Mouse (Mus musculus) liver, embryonic 15.5 days (tissue): ENCODE data around the gene Mettl13. TPM values are rescaled to one million over a fixed set of nuclear protein-coding genes. Genes with fewer than 3 reads are reported as not detected.

Source experiments
- ATAC-seq: fragments of 200-750 bp; cut with Nextera tagmentation; 2 replicates; pipeline ENCODE4 v1.8.0; 2017; ENCODE audit warnings: moderate number of reproducible peaks, mild to moderate bottlenecking, moderate library complexity; ENCODE audit not compliant: insufficient read depth
- H3K27ac ChIP-seq: fragments of 300-500 bp; sonication (generic); replicated peaks from 2 replicates; pipeline ENCODE4 v1.5.1; 2015; ENCODE audit warnings: mild to moderate bottlenecking, inconsistent platforms
- H3K27me3 ChIP-seq: fragments of 300-500 bp; sonication (generic); 2 replicates; pipeline ENCODE4 v1.6.1; 2015; ENCODE audit warnings: mild to moderate bottlenecking, inconsistent platforms
- H3K36me3 ChIP-seq: fragments of 300-500 bp; sonication (generic); replicated peaks from 2 replicates; pipeline ENCODE4 v1.6.1; 2015; ENCODE audit warnings: moderate library complexity, mild to moderate bottlenecking, inconsistent platforms
- H3K4me1 ChIP-seq: fragments of 300-500 bp; sonication (generic); replicated peaks from 2 replicates; pipeline ENCODE4 v1.6.1; 2015; ENCODE audit warnings: inconsistent platforms
- H3K4me2 ChIP-seq: fragments of 300-500 bp; sonication (generic); 2 replicates; pipeline ENCODE4 v1.6.1; 2015; ENCODE audit warnings: moderate library complexity, mild to moderate bottlenecking, inconsistent platforms
- H3K4me3 ChIP-seq: fragments of 300-500 bp; sonication (generic); replicated peaks from 2 replicates; pipeline ENCODE4 v1.5.1; 2015; ENCODE audit warnings: mild to moderate bottlenecking, inconsistent platforms
- H3K9ac ChIP-seq: fragments of 300-500 bp; sonication (generic); 2 replicates; pipeline ENCODE4 v1.6.1; 2015; ENCODE audit warnings: moderate library complexity, mild to moderate bottlenecking, inconsistent platforms
- H3K9me3 ChIP-seq: fragments of 300-500 bp; sonication (generic); replicated peaks from 2 replicates; pipeline ENCODE4 v1.6.1; 2016; ENCODE audit warnings: inconsistent platforms
- WGBS: fragments of 180-500 bp; shearing (Covaris S2); methylation state at CpG from one replicate; pipeline ENCODE4 v1.1.7; 2015; ENCODE audit warnings: mixed read lengths; ENCODE audit not compliant: insufficient replicate concordance; 5-methylcytosine and 5-hydroxymethylcytosine counted together
- polyA plus RNA-seq: library from polyadenylated mRNA; unstranded; fragments of >200 nt; fragmentation: Nextera tagmentation; extraction: Ambion mirVana; gene quantifications from 2 replicates; pipeline ENCODE4 v1.2.1, GENCODE M21; 2015

The Mettl13 gene
- polyA plus RNA-seq = 8.5 and 9.1 TPM in 2 replicates

DNA sequence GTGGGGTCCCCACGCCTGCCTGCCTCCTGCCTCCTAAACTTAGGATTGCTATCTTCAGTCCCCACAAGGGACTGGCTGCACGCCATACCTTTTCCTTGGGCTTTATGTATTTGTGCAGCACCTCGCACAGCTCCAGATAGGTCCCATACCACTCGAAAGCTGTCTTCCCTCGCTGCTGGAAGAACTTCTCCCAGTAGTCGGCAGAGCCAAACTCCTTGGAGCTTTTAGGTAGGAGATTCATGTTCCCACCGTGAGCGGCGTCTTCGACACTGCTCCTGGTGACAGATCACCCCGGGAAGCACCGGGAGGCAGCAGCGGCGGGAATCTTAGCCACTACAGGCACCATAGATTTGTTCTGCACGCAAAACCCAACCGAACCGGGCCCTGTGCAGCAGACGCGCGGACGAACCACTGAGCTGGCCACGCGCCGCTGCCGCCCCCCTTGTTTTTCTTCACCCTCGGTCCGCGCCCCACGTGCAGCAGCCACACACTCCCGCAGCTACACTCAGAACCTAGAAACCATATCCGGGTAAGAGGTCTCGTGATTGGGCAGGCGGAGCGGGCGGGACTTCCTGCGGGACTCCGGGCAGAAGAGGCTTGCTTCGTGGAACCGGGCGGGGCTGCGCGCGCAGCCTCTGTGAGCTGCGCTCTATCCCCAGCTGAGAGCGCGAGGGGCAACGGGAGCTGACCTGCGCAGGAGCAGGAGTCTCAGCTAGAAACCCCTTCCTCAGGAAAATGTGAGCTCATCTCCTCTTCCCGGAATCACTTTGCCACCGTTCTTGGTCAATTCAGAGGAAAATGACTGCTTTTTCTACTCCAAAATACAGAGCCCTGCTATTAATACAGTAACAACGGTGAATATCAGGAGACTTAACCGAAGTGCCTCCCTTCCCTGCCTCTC is at the start of gene Mettl13:
Gene Mettl13 (minus strand): TSS at position 536 of the 901 bp plus-strand sequence.
- Histone ChIP-seq H3K36me3 (peaks cover 30% of the 10 kb centered on the region), H3K9ac (peak within 1 kb of the TSS; percentile 68), H3K4me1 (peaks cover 31% of the 10 kb centered on the region), H3K27me3 (no peaks in the 10 kb centered on the region), H3K9me3 (no peaks in the 10 kb centered on the region), H3K4me2 (peak within 1 kb of the TSS; percentile 99), H3K27ac (peak within 1 kb of the TSS; percentile 66), H3K4me3 (peak within 1 kb of the TSS; percentile 78)
- peak; percentile 96 for ATAC-seq
- under 1% methylated on average over 52 of the region's 52 CpGs for WGBS

DNA sequence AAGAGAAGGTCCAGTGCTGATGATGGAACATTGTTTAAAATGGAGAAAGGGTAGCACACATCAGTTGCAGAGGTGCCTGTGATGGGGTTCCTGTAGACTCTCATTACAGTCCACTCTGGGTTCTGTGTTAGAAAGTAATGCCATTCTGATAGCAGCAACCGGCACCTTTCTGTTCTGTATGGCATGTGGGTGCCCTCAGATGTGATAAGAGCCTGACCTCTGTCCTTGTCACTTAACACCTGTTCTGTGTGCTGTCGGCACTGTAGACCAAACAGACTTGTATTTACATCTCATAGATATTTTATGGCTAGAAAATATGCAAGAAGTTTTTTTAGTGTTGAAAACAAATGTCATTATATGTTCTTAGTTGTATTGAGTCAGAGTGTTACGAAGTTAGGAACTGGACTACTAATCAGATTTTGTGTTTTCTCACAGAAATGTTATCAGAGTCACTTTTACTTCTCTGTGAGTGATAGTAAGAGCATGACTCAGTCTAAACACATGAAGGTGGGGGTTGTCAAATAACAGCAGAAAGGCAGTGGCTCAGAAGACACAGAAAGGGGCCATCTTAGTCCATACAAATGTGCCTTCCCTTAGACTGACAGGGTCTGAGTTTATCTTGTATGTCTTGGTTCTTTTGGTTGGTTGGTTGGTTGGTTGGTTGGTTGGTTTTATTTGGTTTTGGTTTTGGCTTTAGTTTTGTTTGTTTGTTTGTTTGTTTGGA is 49.2 kb upstream of the Mettl13 start:
- Histone ChIP-seq H3K4me1 (no peaks in the 10 kb centered on the region), H3K4me3 (no peak overlapping the region), H3K9ac (no peak overlapping the region), H3K9me3 (no peaks in the 10 kb centered on the region), H3K27ac (no peak overlapping the region), H3K27me3 (no peaks in the 10 kb centered on the region), H3K36me3 (peaks cover 10% of the 10 kb centered on the region; the same call in 1 of the 2 replicates), H3K4me2 (no peak overlapping the region)
- 32% methylated on average over 3 of the region's 3 CpGs for WGBS
- no peak for ATAC-seq

DNA sequence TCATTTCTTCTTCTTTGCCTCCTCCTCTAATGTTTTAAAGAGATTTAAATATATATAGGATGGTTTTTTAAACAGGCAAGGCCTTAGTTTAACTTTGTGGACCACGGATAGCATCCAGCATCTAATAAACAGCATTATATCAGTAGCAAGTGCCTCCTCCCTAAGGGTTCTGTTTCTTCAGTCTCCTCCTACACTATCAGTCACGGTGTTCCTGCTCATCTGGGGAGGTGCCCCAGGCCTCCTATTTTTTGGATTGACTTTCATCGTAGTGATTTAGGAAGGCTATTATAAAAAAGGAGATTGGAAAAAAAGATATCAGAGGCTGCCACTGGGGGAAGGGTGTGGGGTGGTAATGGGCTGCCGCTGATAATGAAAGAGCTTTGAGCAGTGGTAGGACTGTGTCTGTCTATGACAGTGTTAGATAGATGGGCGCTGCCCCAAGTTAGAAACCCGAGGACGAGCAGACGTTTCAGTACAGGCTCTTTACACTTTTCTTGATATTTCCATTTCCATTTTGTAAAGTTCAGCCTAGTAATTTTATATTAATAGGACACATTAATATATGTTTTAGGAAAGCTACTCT is 42.2 kb upstream of the Mettl13 start:
- Histone ChIP-seq H3K4me2 (peak overlapping the region; percentile 19; the same call in 1 of the 2 replicates), H3K27me3 (no peaks in the 10 kb centered on the region), H3K4me1 (peaks cover 7% of the 10 kb centered on the region), H3K9ac (no peak overlapping the region), H3K36me3 (0 out of 2 replicates have a peak, but pooled peaks cover 7% of the 10 kb centered on the region), H3K4me3 (no peak overlapping the region), H3K27ac (no peak overlapping the region), H3K9me3 (no peaks in the 10 kb centered on the region)
- WGBS = 28% methylated on average over 8 of the region's 8 CpGs
- peak; percentile 85 for ATAC-seq

DNA sequence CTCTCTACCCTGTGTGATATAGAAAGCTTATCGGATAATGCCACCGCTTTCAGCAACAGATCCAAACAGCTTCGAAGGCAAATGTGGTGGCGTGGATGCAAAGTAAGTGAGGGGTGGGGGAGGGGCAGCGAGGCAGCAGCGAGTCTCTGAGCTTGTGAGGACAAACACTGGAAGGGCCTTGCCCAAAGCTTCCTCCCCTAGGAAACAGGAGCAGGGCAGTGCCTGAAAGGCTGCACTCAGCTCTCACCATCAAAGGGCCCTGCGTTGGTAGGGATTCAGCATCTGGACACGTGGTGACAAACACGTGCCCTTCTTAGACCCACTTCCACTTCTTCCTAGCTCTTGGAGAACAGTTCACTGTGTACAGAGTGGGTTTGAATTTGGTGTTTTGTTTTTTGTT is 41.1 kb upstream of the Mettl13 start:
- no peaks in the 10 kb centered on the region for H3K9me3 ChIP-seq
- 0 out of 2 replicates have a peak, but pooled peaks cover 7% of the 10 kb centered on the region for H3K36me3 ChIP-seq
- no peak overlapping the region for H3K9ac ChIP-seq
- ATAC-seq = no peak
- H3K4me2 ChIP-seq = no peak overlapping the region
- no peak overlapping the region for H3K4me3 ChIP-seq
- peaks cover 7% of the 10 kb centered on the region for H3K4me1 ChIP-seq
- 44% methylated on average over 9 of the region's 9 CpGs for WGBS
- no peak overlapping the region for H3K27ac ChIP-seq
- no peaks in the 10 kb centered on the region for H3K27me3 ChIP-seq

DNA sequence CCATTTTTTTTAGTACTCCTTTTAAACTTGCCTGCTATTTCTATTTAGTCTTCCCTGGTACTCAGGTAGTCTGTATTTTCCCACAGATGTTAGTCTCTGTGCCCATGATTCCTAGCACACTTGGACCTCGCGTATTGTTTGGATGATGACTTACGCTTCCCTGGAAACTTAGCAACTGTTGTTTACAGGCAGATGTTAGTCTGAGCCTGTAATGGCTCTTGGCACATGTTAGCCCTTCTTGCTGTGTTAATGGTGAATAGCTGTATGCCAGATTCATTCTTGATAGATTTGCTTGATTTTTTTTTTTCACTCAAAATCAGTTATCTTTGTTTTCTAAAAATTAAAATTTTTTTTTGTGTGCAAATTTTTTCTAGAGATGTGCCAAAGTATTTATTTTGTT is 40.3 kb upstream of the Mettl13 start:
- H3K4me2 ChIP-seq = no peak overlapping the region
- peaks cover 13% of the 10 kb centered on the region; the same call in 1 of the 2 replicates for H3K36me3 ChIP-seq
- H3K9me3 ChIP-seq = no peaks in the 10 kb centered on the region
- no peaks in the 10 kb centered on the region for H3K27me3 ChIP-seq
- H3K9ac ChIP-seq = no peak overlapping the region
- 88% methylated on average over 3 of the region's 3 CpGs for WGBS
- H3K4me1 ChIP-seq = peaks cover 7% of the 10 kb centered on the region
- ATAC-seq = no peak
- no peak overlapping the region for H3K4me3 ChIP-seq
- H3K27ac ChIP-seq = no peak overlapping the region

DNA sequence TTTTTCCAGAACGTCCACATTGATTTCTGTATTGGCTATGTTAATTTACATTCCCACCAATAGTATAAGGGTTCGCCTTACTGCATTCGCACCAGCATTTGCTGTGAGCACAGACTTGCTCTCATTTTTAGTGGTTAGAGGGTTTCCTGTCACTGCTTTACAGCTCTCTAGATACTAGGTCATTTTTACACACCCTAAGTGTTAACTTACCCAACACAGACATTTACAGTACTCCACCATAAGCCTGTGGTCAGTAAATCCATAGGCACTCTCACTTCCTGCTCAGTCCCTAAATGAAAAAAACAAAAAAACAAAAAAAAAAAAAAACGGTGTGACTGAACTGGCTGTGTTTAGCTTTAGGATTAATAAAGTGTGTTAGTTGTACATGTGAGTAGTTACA is 37.9 kb upstream of the Mettl13 start:
- peaks cover 13% of the 10 kb centered on the region for H3K36me3 ChIP-seq
- no peak overlapping the region for H3K9ac ChIP-seq
- H3K27me3 ChIP-seq = no peaks in the 10 kb centered on the region
- ATAC-seq = no peak
- H3K4me1 ChIP-seq = peaks cover 7% of the 10 kb centered on the region
- H3K27ac ChIP-seq = no peak overlapping the region
- H3K4me3 ChIP-seq = no peak overlapping the region
- no peaks in the 10 kb centered on the region for H3K9me3 ChIP-seq
- WGBS = 57% methylated on average over 4 of the region's 4 CpGs
- no peak overlapping the region for H3K4me2 ChIP-seq

DNA sequence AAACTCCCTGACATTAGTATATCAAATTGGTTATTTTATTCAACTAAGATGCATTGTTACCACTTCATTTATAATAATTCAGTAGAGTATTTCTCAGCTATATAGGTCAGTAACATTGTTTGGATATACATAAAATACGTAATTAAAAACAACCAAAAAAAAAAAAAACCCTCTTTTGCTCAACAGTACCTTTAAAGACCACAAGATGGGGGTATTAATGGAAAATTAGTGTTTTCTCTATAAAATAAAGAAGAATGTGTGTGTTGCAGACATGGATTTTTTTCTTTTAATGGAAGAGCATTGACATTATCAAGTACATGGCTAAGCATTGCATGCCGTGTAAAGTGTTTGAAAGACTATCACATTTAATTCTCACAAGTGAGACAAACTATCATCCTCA is 34.5 kb upstream of the Mettl13 start:
- Histone ChIP-seq H3K27ac (no peak overlapping the region), H3K9ac (no peak overlapping the region), H3K4me3 (no peak overlapping the region), H3K27me3 (no peaks in the 10 kb centered on the region), H3K4me1 (no peaks in the 10 kb centered on the region), H3K4me2 (no peak overlapping the region), H3K9me3 (no peaks in the 10 kb centered on the region), H3K36me3 (peaks cover 19% of the 10 kb centered on the region)
- 76% methylated on average over 2 of the region's 2 CpGs for WGBS
- ATAC-seq = no peak

DNA sequence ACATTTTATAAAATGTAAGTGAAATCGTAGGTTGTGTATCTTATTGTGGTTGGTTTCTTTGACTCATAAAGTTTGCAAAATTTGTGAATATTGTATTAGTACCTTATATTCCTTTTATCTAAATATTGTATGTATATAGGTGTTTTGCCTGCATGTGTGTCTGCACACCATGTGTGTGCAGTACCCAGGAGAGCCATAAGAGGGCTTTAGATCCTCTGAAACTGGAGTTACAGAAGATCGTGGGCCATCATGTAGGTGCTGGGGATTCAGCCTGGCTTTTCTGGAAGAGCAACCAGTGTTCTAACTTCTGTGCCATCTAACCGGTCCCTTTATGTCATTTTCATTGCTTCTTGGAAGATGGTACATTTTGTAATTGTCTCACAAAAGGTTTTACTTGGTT is 26.7 kb upstream of the Mettl13 start:
- WGBS = 82% methylated on average over 3 of the region's 3 CpGs
- H3K27ac ChIP-seq = no peak overlapping the region
- no peak for ATAC-seq
- no peaks in the 10 kb centered on the region for H3K27me3 ChIP-seq
- H3K9ac ChIP-seq = no peak overlapping the region
- H3K9me3 ChIP-seq = no peaks in the 10 kb centered on the region
- peaks cover 19% of the 10 kb centered on the region for H3K36me3 ChIP-seq
- H3K4me3 ChIP-seq = no peak overlapping the region
- H3K4me1 ChIP-seq = peaks cover 10% of the 10 kb centered on the region; the same call in 1 of the 2 replicates
- no peak overlapping the region for H3K4me2 ChIP-seq

DNA sequence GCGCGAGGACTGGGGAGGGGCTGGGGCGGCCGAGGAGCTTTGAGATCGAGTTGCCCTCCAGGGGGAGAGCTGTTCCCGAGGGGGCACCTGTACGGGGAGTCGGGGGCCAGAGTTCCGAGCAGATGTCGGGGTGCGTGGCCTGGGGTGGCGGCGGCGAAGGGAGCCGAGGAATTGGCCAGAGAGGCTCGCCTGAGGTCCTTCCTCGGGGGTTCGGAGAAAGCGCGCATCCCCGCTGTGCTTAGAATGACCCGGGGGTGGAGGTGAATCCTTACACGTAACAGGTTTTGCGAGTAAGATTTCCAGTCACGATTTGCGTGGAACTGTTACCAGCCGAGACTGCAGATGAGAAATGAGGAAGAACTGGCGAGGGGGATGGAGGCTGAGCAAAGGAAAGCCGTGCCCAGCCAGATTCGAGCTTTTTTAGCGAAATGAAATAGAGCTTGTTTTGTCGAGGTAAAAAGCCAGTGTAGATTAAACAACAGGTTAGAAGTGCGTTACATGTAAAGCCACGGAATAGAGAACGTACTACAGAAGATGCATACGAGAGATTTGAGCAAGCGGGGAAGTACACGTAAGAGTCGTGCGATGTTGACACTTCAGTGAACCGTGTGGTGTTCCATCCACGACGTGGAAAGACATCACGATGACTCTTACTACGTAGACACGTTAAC is 22.7 kb upstream of the Mettl13 start:
- 1% methylated on average over 46 of the region's 46 CpGs for WGBS

DNA sequence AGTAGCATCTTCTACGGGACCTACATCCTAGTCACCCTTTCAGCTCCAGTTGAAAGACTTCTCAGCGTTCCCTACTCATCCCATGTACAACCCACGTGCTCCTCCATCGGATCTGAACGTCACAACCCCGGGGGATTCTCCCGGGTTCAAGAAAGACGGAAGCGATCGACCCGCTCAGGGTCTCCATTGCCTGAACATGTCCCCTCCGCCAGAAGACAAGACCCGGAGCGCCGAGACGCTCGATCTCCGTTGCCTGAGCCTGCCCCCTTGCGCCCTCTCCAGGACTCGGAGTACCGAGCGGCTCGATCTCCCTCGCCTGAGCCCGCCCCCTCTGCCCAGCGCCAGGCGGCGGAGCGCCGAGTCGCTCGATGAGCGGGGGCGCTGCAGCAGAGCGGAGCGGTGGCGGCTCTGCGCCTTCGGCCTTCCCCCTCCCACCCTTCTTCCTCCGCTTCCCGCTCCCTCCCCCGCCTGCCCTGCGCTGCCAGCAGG is 22.0 kb upstream of the Mettl13 start, which contains the start of gene Vamp4:
Gene Vamp4 (plus strand): TSS at position 256 of the 489 bp plus-strand sequence.
- Histone ChIP-seq H3K27me3 (peaks cover 3% of the 10 kb centered on the region; the same call in 1 of the 2 replicates), H3K9me3 (no peaks in the 10 kb centered on the region), H3K27ac (peak within 1 kb of the TSS; percentile 74), H3K4me3 (peak within 1 kb of the TSS; percentile 89), H3K9ac (peak within 1 kb of the TSS; percentile 90), H3K36me3 (peaks cover 13% of the 10 kb centered on the region), H3K4me2 (peak within 1 kb of the TSS; percentile 97), H3K4me1 (peaks cover 18% of the 10 kb centered on the region; the same call in 1 of the 2 replicates)
- peak; percentile 96 for ATAC-seq
- WGBS = under 1% methylated on average over 33 of the region's 43 CpGs

More for the DNA sequence above, 22.7 kb upstream of the Mettl13 start:
- ATAC-seq = peak; percentile 45; the same call in 1 of the 2 replicates
- Histone ChIP-seq H3K4me3 (peak overlapping the region; percentile 89), H3K9ac (peak overlapping the region; percentile 90), H3K4me2 (peak overlapping the region; percentile 97), H3K27ac (peak overlapping the region; percentile 74), H3K9me3 (no peaks in the 10 kb centered on the region), H3K36me3 (peaks cover 13% of the 10 kb centered on the region), H3K27me3 (peaks cover 3% of the 10 kb centered on the region; the same call in 1 of the 2 replicates), H3K4me1 (peaks cover 18% of the 10 kb centered on the region; the same call in 1 of the 2 replicates)
